Mouse (Mus musculus): Measurements from ENCODE around the gene M1ap. TPM values are rescaled to one million over a fixed set of nuclear protein-coding genes. Genes with fewer than 3 reads are reported as not detected.
A peak's percentile ranks its signal among the peaks of the same experiment; 100 is the strongest.

The M1ap gene
- total RNA-seq, 1 experiment = 6.8 TPM

- Histone ChIP-seq H3K4me3 (ENCODE audit: insufficient read depth in 1 of 2, low read depth in 1 of 2, low read length in 2 of 2, poor library complexity in 1 of 2, severe bottlenecking in 1 of 2) (no peak overlapping the region), H3K9me3 (ENCODE audit: control insufficient read depth, insufficient read depth, low read depth, low read length) (no peaks in the 10 kb centered on the region), H3K36me3 (ENCODE audit: control insufficient read depth, insufficient read depth, low read length, poor library complexity, severe bottlenecking) (no peaks in the 10 kb centered on the region), H3K27ac (ENCODE audit: insufficient read depth, low read depth, low read length, poor library complexity, severe bottlenecking) (no peak overlapping the region), H3K9ac (ENCODE audit: insufficient read depth, low read depth, low read length, poor library complexity, severe bottlenecking) (no peak overlapping the region), H3K4me1 (ENCODE audit: control insufficient read depth in 2 of 2, insufficient read depth in 2 of 2, low read length in 2 of 2, poor library complexity in 1 of 2) (no peaks in the 10 kb centered on the region)
- in situ Hi-C loops (cut with MboI; ENCODE audit: low sequenced_read_pairs in 2 of 2, unreplicated experiment in 2 of 2) = loop anchor here in 1 of 2 experiments (5.0 kb wide), 1 partner anchor 61 kb away; no protein-coding TSS in a partner anchor
- TF ChIP-seq ZNF384 (IDR thresholded peaks at IDR 0.05; ENCODE audit: low read depth, low read length) (no peak), MAFK (IDR thresholded peaks at IDR 0.05; ENCODE audit: insufficient read depth, low read depth, low read length) (peak; percentile 48; the same call in 1 of the 2 replicates), CHD2 (IDR thresholded peaks at IDR 0.05; ENCODE audit: low read depth, low read length) (no peak), HCFC1 (IDR thresholded peaks at IDR 0.05; ENCODE audit: borderline replicate concordance, insufficient read depth, low read length) (no peak), ZC3H11A (IDR thresholded peaks at IDR 0.05; ENCODE audit: borderline replicate concordance, low read depth, low read length) (no peak)
- DNase-seq (ENCODE audit: low read depth, low spot score) = no peak
Observed at GRCm38 (mm10) chr6:82911303-82911702, 35.4 kb upstream of the M1ap start.

DNA sequence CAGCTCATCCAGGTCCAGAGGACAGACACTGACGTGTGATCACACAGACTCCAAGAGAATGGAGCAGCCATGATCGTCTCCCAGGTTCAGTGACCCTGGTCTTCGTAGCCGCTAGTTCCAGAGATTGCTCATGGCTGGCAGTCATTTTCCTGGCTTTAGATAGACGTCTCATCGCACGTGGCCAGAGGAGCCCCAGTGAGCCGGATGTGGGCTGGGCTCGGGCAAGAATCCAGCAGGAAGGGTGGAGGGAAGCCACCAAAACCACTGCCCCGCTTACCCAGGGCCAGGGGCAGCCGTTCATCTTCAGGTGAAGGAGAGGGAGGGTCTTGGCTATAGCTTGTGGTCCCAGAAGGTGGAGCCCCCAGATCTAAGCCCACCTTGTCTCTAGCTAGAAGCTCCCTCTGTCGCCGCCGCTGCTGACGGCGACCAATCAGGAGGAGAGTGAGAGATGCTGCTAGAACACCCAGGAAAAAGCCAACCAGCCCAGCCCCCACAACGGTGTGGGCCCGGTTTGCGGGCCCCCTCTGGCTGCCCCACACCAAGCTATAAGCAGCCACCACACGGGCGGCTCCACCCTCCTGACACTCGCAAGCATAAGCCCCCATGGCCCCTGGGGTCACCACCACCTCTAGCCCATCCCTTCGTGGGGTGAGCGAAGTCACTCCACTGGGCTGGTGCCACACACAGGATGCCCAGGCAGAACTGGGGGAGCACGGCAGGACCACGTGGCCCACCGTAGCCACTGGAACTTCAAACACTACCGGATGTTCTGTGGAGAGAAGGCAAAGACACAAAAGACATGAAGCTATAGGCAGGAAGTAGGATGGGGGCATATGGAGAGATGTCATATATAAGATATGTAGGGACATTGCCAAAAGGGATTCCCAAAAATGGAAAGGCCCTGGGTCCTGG lies 33.1 kb upstream of the M1ap start:
- Histone ChIP-seq H3K9me3 (ENCODE audit: control insufficient read depth, insufficient read depth, low read depth, low read length) (no peaks in the 10 kb centered on the region), H3K27ac (ENCODE audit: insufficient read depth, low read depth, low read length, poor library complexity, severe bottlenecking) (no peak overlapping the region), H3K9ac (ENCODE audit: insufficient read depth, low read depth, low read length, poor library complexity, severe bottlenecking) (no peak overlapping the region), H3K36me3 (ENCODE audit: control insufficient read depth, insufficient read depth, low read length, poor library complexity, severe bottlenecking) (no peaks in the 10 kb centered on the region), H3K4me3 (ENCODE audit: insufficient read depth in 1 of 2, low read depth in 1 of 2, low read length in 2 of 2, poor library complexity in 1 of 2, severe bottlenecking in 1 of 2) (peak overlapping the region in 1 of 2 experiments; percentile 3; a peak in 1 of 4 replicates), H3K4me1 (ENCODE audit: control insufficient read depth in 2 of 2, insufficient read depth in 2 of 2, low read length in 2 of 2, poor library complexity in 1 of 2) (no peaks in the 10 kb centered on the region)
- no peak for DNase-seq (ENCODE audit: low read depth, low spot score)
- no peak for TF ChIP-seq ZC3H11A (IDR thresholded peaks at IDR 0.05; ENCODE audit: borderline replicate concordance, low read depth, low read length)
- TF ChIP-seq CHD2 (IDR thresholded peaks at IDR 0.05; ENCODE audit: low read depth, low read length) = no peak
- TF ChIP-seq MAFK (IDR thresholded peaks at IDR 0.05; ENCODE audit: insufficient read depth, low read depth, low read length) = no peak
- no peak for TF ChIP-seq HCFC1 (IDR thresholded peaks at IDR 0.05; ENCODE audit: borderline replicate concordance, insufficient read depth, low read length)
- no peak for TF ChIP-seq ZNF384 (IDR thresholded peaks at IDR 0.05; ENCODE audit: low read depth, low read length)
- in situ Hi-C loops (cut with MboI; ENCODE audit: low sequenced_read_pairs in 2 of 2, unreplicated experiment in 2 of 2) = loop anchor here in 1 of 2 experiments (5.0 kb wide), 1 partner anchor 59 kb away; no protein-coding TSS in a partner anchor

DNA sequence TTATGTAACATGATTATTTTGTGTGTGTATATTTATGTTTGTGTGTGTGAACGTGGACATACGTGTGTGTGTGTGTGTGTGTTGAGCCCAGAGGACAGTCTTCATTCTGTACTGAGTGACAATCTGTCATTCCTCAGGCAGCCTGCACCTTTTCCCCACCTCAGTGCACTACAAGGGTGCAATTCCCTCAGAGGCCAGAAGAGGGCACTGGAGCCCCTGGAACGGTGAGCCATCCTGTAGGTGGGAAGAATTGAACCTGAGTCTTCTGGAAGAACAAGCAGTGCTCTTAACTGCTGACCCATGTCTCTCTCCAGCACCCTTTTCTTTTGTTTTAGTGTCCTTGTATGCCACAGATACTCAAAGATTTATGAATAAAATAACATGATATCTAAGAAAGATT lies 30.8 kb upstream of the M1ap start:
- DNase-seq (ENCODE audit: low read depth, low spot score) = peak; percentile 71
- no peak for TF ChIP-seq CHD2 (IDR thresholded peaks at IDR 0.05; ENCODE audit: low read depth, low read length)
- no peak for TF ChIP-seq MAFK (IDR thresholded peaks at IDR 0.05; ENCODE audit: insufficient read depth, low read depth, low read length)
- TF ChIP-seq ZC3H11A (IDR thresholded peaks at IDR 0.05; ENCODE audit: borderline replicate concordance, low read depth, low read length) = no peak
- TF ChIP-seq ZNF384 (IDR thresholded peaks at IDR 0.05; ENCODE audit: low read depth, low read length) = no peak
- TF ChIP-seq HCFC1 (IDR thresholded peaks at IDR 0.05; ENCODE audit: borderline replicate concordance, insufficient read depth, low read length) = no peak
- in situ Hi-C loops (cut with MboI; ENCODE audit: low sequenced_read_pairs in 2 of 2, unreplicated experiment in 2 of 2) = no loop called here

DNA sequence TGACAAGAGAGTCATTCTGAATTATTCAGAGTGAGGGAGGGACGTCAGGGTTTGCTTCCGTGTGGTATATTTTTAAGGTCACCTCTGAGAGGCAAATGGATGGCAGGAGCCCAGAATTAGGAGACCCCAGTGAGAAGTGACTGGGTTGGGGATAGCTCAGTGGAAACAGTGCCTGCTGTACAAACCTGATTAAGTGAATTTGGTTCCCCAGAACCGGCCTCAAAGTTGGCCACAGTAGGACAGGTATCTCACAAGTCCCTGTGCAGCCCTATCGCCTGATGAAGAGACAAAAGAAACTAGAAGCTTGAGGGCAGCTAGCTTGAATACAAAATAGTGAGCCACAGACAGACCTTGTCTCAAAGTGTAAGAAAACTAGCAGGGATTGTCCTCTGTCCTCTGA lies 30.2 kb upstream of the M1ap start:
- TF ChIP-seq MAFK (IDR thresholded peaks at IDR 0.05; ENCODE audit: insufficient read depth, low read depth, low read length) (no peak), ZC3H11A (IDR thresholded peaks at IDR 0.05; ENCODE audit: borderline replicate concordance, low read depth, low read length) (no peak), HCFC1 (IDR thresholded peaks at IDR 0.05; ENCODE audit: borderline replicate concordance, insufficient read depth, low read length) (no peak), ZNF384 (IDR thresholded peaks at IDR 0.05; ENCODE audit: low read depth, low read length) (no peak), CHD2 (IDR thresholded peaks at IDR 0.05; ENCODE audit: low read depth, low read length) (no peak)
- Histone ChIP-seq H3K9ac (ENCODE audit: insufficient read depth, low read depth, low read length, poor library complexity, severe bottlenecking) (no peak overlapping the region), H3K4me3 (ENCODE audit: insufficient read depth in 1 of 2, low read depth in 1 of 2, low read length in 2 of 2, poor library complexity in 1 of 2, severe bottlenecking in 1 of 2) (no peak overlapping the region), H3K4me1 (ENCODE audit: control insufficient read depth in 2 of 2, insufficient read depth in 2 of 2, low read length in 2 of 2, poor library complexity in 1 of 2) (no peaks in the 10 kb centered on the region), H3K9me3 (ENCODE audit: control insufficient read depth, insufficient read depth, low read depth, low read length) (no peaks in the 10 kb centered on the region), H3K36me3 (ENCODE audit: control insufficient read depth, insufficient read depth, low read length, poor library complexity, severe bottlenecking) (no peaks in the 10 kb centered on the region), H3K27ac (ENCODE audit: insufficient read depth, low read depth, low read length, poor library complexity, severe bottlenecking) (no peak overlapping the region)
- in situ Hi-C loops (cut with MboI; ENCODE audit: low sequenced_read_pairs in 2 of 2, unreplicated experiment in 2 of 2) = no loop called here
- no peak for DNase-seq (ENCODE audit: low read depth, low spot score)

More for the DNA sequence above, 30.8 kb upstream of the M1ap start:
- Histone ChIP-seq H3K4me1 (ENCODE audit: control insufficient read depth in 2 of 2, insufficient read depth in 2 of 2, low read length in 2 of 2, poor library complexity in 1 of 2) (no peaks in the 10 kb centered on the region), H3K9ac (ENCODE audit: insufficient read depth, low read depth, low read length, poor library complexity, severe bottlenecking) (no peak overlapping the region), H3K4me3 (ENCODE audit: insufficient read depth in 1 of 2, low read depth in 1 of 2, low read length in 2 of 2, poor library complexity in 1 of 2, severe bottlenecking in 1 of 2) (no peak overlapping the region), H3K9me3 (ENCODE audit: control insufficient read depth, insufficient read depth, low read depth, low read length) (no peaks in the 10 kb centered on the region), H3K27ac (ENCODE audit: insufficient read depth, low read depth, low read length, poor library complexity, severe bottlenecking) (no peak overlapping the region), H3K36me3 (ENCODE audit: control insufficient read depth, insufficient read depth, low read length, poor library complexity, severe bottlenecking) (no peaks in the 10 kb centered on the region)

All from ES-E14 (cell line).